Mouse (Mus musculus): ENCODE data around the gene Arfip1. TPM values are rescaled to one million over a fixed set of nuclear protein-coding genes. Genes with fewer than 3 reads are reported as not detected.
"Not testable (repeated sequence)": the region's sequence is repeated elsewhere in the genome, so short reads cannot be mapped to it uniquely, and the experiment has no call there.

The Arfip1 gene
- total RNA-seq, 2 experiments from 2014 or later: 16.7 to 17.4 TPM

DNA sequence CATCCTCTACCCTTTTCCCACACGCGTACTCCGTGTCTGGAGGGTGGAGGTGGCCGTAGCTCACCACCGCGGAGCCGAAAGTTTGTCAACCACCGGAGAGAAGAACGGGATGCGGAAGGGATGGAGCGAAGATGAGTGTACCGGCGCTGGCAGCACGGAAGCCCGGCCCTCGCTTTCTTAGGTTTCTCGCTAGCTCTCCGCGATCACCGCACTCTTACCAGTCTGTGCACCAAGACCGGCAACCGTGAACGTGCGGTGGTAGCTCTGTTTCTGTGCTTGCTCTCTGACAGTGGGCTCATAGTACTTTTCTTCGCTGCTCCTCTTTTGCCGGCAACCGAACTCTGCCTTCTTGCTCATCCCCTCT, 470 bp upstream of the Arfip1 start:
- intact Hi-C loops (cut with DNase I): no loop called here
- no peak for DNase-seq (ENCODE audit: low spot score in 2 of 2)

DNA sequence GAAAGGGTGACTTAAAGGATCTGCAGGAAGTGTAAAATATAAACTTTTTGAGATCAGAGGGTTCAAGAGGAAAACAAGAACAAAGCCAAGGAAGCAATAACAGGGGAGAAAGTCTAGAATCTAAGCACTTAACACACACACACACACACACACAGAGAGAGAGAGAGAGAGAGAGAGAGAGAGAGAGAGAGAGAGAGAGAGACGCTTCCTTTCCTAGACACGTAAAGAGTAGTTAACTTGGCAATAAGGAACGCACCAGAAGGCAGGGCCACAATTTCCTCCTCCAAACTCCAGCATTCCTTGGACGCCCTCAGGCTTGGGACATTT, 766 bp downstream of the Arfip1 start:
- intact Hi-C loops (cut with DNase I): no loop called here

DNA sequence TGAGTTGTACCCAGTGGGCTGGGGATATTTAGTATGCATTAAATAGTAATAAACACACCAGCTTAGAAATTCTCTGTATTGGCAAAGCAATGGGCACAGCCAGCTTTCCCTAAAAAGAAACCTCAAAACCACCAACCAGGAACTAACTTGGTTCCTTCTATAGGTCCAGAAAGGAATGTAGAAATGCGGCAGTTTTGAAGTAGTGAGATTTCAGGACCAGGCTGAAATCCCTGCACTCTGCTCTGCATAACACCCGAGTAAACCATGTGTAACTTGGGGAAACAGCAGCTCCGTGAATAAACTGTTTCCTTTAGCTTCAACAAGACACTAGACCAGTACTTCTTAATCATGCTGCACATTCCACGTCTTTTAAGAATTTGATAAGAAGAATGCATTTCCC, 1.7 kb downstream of the Arfip1 start:
- DNase-seq (ENCODE audit: low spot score in 2 of 2): no peak
- intact Hi-C loops (cut with DNase I): no loop called here

More for the DNA sequence above, 766 bp downstream of the Arfip1 start:
- DNase-seq (ENCODE audit: low spot score in 2 of 2): no peak

DNA sequence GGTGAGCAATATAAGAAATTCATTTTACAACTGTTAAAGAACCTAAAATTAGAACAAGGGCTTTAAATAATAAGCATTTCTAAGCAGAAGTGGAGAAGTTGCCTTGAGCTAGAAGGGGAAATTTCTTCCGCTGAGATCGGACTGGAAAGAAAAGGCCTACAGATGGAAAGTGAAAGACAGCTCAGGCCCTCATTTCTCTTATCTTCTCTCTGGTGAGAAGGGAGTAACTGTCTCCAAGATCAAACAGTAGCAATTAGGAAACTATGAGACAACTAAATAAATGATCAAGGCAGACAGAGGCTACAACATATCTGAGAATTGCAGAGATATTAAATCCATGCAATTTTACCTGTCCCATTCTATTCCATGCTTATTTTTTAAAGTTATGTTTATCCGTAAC, 11.9 kb downstream of the Arfip1 start:
- no peak for DNase-seq (ENCODE audit: low spot score in 2 of 2)
- intact Hi-C loops (cut with DNase I): no loop called here

DNA sequence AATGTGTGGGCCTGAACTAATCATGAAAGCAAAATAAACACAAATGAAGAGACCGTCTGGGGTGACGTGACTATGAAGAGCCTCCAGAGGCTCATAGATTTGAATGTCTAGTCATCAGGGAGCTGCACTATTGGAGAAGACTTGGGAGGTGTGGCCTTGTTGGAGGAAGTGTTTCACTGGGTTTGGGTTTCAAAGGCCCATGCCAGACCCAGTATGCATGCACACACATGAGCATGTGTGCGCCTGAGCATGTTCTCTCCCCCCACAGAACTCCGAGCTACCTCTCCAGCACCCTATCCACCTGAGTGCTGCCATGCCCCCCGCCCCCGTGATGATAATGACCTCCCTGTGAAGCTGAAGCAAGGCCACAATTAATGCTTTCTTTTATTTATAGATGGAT, 12.8 kb downstream of the Arfip1 start:
- intact Hi-C loops (cut with DNase I): no loop called here

DNA sequence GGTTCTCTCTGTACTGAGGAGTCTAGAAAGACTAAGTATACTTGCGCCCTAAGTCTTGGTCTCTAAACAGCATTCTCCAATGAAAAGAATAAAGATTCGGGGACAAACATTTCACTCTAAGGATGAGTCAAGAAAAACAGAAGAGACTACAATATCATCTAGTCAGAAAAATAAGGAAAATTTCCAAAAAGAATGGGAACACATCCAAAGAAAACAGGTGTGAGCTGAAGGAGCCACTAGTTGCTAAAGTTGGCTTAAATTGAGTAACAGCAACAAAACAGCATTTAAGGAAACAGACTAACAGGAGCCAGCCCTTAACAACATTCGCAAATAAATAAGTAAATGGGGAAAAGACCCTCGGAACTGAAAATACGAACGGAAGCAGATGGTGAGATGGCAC, 13.9 kb downstream of the Arfip1 start:
- intact Hi-C loops (cut with DNase I): no loop called here
- DNase-seq (ENCODE audit: low spot score in 2 of 2): no peak

More for the DNA sequence above, 12.8 kb downstream of the Arfip1 start:
- DNase-seq (ENCODE audit: low spot score in 2 of 2): no peak

DNA sequence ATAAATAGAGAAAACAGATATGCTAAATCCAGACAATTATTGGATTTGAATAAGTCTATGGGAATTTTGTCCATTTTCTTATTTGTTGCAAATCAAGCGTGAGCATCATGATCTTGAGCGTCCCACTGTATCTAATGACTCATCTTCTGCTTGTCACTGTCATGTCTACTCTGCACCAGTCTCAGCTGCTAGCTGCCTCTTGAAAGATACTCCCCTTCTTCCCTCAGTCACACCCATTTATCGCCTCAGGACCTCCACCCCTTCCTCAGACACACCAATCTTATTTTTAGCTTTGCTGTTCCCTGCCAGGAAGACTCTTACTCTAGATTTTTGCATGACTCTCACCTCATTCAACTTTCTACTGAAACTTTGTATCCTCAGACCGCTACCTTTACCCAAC, 19.0 kb downstream of the Arfip1 start:
- DNase-seq (ENCODE audit: low spot score in 2 of 2): no peak
- intact Hi-C loops (cut with DNase I): no loop called here

DNA sequence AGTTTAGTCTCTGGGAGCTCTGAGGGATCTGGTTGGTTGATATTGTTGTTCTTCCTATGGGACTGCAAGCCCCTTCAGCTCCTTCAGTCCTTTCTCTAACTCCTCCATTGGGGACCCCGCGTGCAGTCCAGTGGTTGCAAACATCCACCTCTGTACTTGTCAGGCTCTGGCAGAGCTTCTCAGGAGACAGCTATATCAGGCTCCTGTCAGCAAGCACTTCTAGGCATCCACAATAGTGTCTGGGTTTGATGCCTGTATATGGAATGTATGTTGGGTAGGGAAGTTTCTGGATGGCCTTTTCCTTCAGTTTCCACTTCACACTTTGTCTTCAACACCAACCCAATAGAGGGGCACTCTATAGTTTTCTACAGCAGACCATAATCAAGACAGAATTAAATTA, 19.5 kb downstream of the Arfip1 start:
- intact Hi-C loops (cut with DNase I); DNase-seq (ENCODE audit: low spot score in 2 of 2): not testable (repeated sequence)

DNA sequence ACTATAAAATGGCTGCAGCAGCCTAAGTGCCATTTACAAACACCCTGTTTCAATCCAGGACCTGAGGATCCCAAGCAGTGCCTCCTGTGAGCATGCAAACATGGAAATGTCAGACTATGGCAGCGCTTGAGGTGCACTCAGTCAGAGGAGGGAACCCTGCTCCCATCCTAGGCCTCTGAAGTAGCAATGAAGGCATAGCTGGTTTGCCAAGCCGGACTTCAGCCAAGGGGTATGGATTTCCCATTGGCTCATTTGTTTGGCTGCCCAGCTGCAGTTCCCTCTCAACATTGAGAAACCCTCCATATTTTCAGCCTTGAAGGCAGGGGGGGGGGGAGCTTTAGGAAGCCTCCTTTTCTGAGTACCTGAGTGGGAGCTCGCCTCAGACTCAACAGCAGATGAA, 24.1 kb downstream of the Arfip1 start:
- DNase-seq (ENCODE audit: low spot score in 2 of 2): no peak
- intact Hi-C loops (cut with DNase I): no loop called here

DNA sequence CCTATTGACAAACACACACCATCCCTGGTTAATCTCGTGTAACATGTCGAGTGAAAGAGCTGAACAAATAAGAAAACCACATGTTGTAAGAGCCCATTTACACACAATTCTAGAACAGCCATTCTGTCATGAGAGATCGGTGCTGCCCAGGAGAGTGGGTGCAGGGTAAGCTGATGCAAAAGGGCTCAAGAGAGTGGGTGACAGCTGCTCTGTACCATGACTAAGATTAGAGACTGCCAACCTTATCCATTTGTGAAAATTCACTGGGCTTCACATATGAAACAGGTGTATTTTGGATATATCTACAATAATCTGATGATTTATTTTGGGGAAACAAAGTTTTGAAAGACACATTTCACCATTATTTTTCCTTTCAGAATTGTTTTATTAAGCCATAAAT, 26.6 kb downstream of the Arfip1 start:
- no peak for DNase-seq (ENCODE audit: low spot score in 2 of 2)
- intact Hi-C loops (cut with DNase I): no loop called here

DNA sequence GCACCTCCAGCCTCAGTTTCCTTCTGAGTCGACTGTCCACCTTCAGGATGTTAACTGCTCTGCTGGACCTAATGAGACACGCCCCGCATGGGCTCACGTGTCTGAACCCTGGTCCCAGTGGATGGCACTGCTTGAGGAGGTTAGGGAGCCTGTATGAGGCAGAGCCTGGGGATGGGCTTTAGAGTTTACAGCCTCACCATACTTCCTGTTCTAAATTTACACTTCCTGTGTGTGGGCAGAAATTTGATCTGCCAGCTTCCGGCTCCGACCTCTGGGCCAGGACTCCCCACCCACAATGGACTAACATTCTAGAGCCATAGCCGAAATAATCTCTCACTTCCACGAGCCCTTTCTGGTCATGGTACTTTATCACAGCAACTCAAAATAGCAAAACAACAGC, 35.2 kb downstream of the Arfip1 start:
- no peak for DNase-seq (ENCODE audit: low spot score in 2 of 2)
- intact Hi-C loops (cut with DNase I): loop anchor here (10.0 kb wide), 1 partner anchor 232 kb away; no protein-coding TSS in a partner anchor

DNA sequence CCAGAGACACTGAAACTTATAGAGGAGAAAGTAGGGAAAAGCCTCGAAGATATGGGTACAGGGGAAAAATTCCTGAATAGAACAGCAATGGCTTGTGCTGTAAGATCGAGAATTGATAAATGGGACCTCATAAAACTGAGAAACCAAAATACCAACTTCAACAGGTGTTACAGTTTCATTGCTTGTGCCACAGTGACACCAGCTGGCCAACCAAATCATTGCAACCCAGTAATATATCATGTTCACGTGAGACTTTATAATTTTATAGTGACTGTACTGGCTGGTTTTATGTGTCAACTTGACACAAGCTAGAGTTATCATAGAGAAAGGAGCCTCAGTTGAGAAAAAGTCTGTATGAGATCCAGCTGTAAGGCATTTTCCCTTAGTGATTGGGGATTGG, 40.0 kb downstream of the Arfip1 start:
- intact Hi-C loops (cut with DNase I): loop anchor here (1.0 to 10.0 kb wide), 4 partner anchors 55 to 228 kb away; no protein-coding TSS in a partner anchor
- peak; percentile 13 to 57 for DNase-seq (ENCODE audit: low spot score in 2 of 2)

DNA sequence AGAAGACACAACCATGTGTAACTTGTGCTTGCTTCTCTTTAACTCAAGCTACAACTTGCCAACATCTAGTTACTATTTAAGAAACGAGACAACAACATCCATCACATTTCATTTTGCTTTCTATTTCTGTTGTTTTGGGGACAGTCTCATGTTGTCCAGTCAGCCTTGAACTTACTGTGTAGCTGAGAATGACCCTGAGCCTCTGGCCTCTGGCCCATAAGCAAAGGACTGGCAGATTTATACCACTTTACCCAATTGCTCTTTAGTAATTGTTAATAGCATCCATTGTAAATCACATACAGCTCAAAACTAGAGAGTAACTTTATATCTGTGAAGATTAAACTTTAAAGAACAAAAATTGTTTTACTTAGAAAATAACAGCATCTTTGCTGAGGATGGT, 40.5 kb downstream of the Arfip1 start:
- DNase-seq (ENCODE audit: low spot score in 2 of 2): no peak
- intact Hi-C loops (cut with DNase I): loop anchor here (1.0 to 10.0 kb wide), 4 partner anchors 55 to 227 kb away; no protein-coding TSS in a partner anchor

DNA sequence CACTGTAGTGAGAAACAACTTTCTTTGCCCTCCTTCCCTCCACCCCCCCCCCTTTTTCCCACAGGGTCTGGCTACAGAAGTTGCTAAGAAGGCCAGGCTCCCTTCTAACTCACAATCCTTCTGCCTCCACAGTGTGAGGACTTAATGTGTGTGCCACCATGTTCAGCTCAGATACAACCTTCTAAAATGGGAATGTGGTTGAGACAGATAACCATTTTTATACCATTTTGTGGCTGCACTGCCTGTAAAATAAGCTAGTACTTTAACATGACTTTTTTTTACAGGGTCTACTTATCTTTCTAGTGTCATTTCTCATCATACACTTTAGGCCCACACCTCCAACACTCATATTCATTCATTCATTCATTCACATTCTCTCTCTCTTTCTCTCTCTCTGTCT, 41.8 kb downstream of the Arfip1 start:
- no peak for DNase-seq (ENCODE audit: low spot score in 2 of 2)
- intact Hi-C loops (cut with DNase I): loop anchor here (5.0 to 10.0 kb wide), 2 partner anchors 53 to 226 kb away; no protein-coding TSS in a partner anchor

DNA sequence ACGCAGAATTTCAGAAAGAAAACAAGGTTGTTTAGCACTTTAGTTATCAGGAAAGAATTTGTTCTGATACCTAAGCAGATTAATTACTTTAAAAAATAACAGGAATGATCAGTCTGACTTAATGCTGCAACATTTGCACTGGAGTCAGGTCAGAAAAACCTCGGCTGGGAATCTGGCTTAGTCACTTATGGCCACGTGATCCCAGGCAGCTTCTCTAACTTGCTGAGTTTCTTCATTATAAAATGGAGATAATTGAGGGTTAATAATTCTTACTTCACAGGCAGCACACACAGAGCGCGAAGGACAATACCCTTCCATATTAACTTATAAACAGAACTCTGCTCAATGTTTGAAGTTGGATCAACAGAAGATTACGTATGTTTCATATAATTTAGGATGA, 45.4 kb downstream of the Arfip1 start:
- no peak for DNase-seq (ENCODE audit: low spot score in 2 of 2)
- intact Hi-C loops (cut with DNase I): no loop called here

DNA sequence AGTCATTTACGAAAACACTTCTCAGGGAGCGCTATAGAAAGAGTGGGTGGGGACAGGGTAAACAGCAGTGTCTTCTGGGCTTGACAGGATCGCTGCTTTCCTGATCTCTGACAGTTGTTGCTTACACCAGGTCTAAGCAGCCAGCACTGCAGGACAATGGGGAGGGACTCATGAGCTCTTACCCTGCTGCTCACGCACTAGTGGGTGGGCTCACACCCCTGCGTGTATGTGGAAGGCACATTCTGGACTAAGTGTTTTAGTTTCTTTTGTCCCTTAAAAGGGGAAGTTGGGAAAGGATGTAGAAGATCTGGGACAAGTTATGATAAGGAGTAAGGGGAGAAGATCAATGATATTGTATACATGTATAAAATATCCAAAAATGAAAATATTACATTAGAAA, 49.2 kb downstream of the Arfip1 start:
- intact Hi-C loops (cut with DNase I): no loop called here
- no peak for DNase-seq (ENCODE audit: low spot score in 2 of 2)

DNA sequence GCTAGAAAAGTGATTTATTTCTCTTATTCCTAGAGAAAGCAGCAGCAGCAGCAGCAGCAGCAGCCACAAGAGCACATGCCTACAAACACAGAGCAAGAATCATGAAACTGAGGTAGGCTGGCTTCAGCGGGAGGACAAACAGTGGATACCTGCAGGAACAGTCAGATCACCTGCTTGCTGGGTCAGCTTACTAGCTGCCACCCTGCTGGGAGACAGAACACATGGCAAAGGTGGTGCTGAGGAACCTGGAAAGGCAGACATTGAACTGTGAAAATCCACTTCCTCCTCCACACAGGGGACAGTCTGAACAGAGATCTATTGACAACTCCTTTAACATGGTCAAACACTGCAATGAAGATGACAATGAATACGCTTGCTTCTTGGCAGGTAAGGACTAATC, 53.4 kb downstream of the Arfip1 start:
- intact Hi-C loops (cut with DNase I): no loop called here
- DNase-seq (ENCODE audit: low spot score in 2 of 2): no peak

DNA sequence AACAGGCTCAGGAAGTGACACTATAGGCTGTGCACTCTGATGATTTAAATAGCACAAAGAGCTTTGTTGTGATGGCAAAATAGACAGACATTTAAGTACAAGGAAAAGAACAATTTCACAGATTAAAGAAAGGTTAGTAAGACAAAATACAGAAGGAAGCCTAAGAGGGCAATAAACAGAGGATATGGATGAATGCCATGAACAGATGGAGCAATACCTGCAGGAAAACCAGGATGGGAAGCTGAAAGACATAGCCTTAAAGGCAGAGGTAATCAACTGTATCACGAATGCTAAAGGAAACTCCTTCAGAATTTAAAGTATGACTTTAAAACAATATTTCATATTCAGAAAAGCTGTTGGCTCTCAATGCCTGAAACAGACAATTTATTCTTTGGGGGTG, 57.5 kb downstream of the Arfip1 start:
- DNase-seq (ENCODE audit: low spot score in 2 of 2): no peak
- intact Hi-C loops (cut with DNase I): no loop called here

DNA sequence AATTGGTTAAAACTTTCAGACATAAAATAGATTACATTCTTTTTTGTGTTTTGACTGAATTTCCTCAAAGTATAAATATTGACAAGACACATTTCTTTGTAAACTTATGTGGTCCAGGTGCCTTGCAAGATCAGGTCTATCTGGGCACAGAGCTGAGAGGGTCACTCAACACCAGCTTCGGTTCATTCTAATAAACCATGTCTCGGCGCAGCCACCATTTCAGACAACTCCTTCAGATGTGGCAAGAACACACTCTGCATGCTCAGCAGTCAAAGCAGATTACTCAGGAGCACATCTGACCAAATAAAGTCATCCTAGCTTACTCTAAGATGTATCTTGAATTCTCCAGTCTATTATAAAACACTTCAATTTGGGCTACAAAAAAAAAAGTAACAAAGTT, 66.3 kb downstream of the Arfip1 start:
- DNase-seq (ENCODE audit: low spot score in 2 of 2): no peak
- intact Hi-C loops (cut with DNase I): no loop called here

DNA sequence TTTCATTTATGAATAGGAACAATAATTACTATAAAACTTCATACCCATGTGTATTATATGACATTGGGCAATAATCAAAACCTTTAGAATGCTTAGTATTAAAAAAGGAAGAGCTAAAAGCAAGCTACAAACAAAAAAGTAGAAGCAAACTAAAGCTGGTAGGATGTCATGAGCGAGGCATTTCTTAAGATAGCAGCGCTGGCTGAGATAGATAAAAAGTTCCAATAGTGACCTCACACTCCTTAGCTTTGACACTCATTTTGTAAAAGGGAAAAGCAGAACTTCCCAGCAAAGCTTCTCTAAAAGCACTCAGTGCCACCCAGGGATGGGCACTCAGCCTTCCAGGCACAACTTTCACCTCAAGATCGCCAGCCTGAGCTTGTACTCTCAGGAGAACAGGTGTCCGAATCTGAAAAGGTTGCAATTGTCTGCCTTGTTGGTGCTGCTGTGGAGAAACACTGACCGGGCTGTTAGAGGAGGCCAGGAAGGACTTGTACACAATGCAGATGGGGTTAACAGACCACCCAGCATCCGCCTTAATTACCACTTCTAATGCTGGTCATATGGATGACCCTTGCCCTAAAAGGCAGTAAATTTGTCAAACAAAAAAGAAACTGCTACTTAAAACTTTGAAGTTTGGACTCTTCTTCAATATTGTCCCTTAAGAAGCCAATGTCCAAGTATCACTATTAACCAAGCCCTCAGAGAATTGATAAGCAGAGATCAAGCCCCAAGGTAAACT, 69.5 kb downstream of the Arfip1 start:
- intact Hi-C loops (cut with DNase I): no loop called here

DNA sequence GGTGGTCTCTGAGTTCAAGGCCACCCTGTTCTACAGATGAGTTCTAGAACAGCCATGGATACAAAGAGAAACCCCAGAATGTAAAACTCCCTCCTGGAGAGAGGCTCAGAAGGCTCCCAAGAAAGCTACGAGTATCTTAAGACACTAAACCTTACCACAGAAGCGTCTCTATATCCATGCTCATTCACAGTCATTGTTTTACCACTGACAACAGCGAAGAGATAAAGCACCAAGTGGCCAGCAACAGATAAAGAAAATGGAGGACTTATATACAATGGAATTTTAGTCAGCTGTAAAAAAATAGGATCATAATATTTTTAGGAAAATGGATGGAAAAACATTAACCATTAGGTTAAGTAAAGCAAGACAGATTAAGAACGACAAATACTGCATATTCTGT, 77.2 kb downstream of the Arfip1 start:
- no peak for DNase-seq (ENCODE audit: low spot score in 2 of 2)
- intact Hi-C loops (cut with DNase I): no loop called here

More for the DNA sequence above, 69.5 kb downstream of the Arfip1 start:
- DNase-seq (ENCODE audit: low spot score in 2 of 2): no peak

DNA sequence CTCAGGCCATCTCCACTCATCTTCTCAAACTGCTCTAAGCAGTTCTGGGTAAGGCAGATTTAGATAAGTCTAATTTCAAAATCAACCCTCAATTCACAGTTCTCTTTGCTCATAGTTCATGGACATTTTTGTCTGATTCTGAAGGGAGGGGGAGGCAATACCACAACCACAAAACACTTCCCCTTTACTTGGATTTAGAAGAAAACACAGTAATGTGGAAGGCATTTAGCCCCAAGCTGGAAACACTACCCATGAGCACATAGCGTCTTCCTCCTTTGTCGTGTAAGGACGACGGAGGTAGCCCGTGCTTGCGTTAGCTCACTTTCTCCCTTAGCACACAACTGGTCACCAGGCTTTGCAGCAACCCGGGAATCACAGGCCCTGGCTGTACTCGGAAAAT, 78.1 kb downstream of the Arfip1 start:
- no peak for DNase-seq (ENCODE audit: low spot score in 2 of 2)
- intact Hi-C loops (cut with DNase I): no loop called here

Data from left cerebral cortex, postnatal 36 days (tissue).